Mouse (Mus musculus): Measurements from ENCODE around the gene Tmem245. TPM values are rescaled to one million over a fixed set of nuclear protein-coding genes. Genes with fewer than 3 reads are reported as not detected.
A peak's percentile ranks its signal among the peaks of the same experiment; 100 is the strongest.

The Tmem245 gene
- polyA plus RNA-seq, 1 experiment from 2014 or later = 14.3 TPM

DNA sequence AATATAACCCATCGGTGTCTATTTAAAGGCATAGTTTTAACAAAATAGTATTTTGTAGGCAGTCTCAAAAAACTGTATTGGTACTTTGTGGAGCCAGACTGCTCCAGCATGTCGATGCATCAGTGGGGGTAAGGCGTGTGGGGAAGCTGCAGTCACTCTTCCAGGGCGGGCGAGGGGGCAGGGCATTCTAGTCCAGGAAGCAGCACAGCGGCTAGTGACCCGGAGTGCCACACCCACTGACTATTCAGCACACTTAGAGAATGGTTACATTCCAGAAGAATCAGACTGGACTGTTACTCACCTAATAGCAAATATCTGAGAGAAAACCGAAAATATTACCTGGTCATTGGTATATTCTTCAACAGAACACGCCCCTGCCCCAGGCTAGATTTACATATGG lies 10.3 kb upstream of the Tmem245 start:
- no peak for ATAC-seq (ENCODE audit: low FRiP score, low TSS enrichment)
- Histone ChIP-seq H3K27me3 (ENCODE audit: control insufficient read depth, insufficient read depth, low read length) (no peaks in the 10 kb centered on the region), H3K27ac (ENCODE audit: low read depth, low read length) (no peak overlapping the region), H3K9me3 (ENCODE audit: control insufficient read depth, low read length) (no peaks in the 10 kb centered on the region), H3K4me1 (ENCODE audit: control insufficient read depth, insufficient read depth, low read length) (no peaks in the 10 kb centered on the region), H3K9ac (ENCODE audit: low read depth, low read length) (no peak overlapping the region), H3K4me3 (ENCODE audit: low read length) (no peak overlapping the region), H3K4me2 (replicated peaks; ENCODE audit: low read depth, low read length) (no peak overlapping the region), H3K36me3 (ENCODE audit: control insufficient read depth, insufficient read depth, low read length) (no peaks in the 10 kb centered on the region)
- WGBS = 46% methylated on average over 9 of the region's 9 CpGs

DNA sequence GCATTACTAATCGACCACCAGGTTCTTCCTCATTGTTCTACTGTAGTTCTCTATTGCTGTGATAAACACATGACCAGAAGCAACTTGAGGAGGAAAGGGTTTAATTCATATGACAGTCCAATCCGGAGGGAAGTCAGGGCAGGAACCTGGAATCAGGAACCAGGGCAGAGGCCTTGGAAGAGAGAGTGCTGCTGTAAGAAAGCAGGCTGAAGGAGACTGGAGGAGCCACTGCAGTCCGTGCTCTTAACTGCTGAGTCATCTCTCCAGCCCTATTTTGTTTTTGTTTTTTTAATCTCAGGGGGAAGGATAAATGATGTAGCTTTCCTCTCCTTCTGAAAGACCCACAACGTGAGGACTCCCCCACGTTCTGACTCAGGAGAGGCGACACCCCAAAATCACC lies 6.0 kb upstream of the Tmem245 start:
- no peak for ATAC-seq (ENCODE audit: low FRiP score, low TSS enrichment)
- H3K4me3 ChIP-seq (ENCODE audit: low read length) = no peak overlapping the region
- H3K36me3 ChIP-seq (ENCODE audit: control insufficient read depth, insufficient read depth, low read length) = no peaks in the 10 kb centered on the region
- H3K4me1 ChIP-seq (ENCODE audit: control insufficient read depth, insufficient read depth, low read length) = no peaks in the 10 kb centered on the region
- H3K27ac ChIP-seq (ENCODE audit: low read depth, low read length) = no peak overlapping the region
- H3K4me2 ChIP-seq (replicated peaks; ENCODE audit: low read depth, low read length) = no peak overlapping the region
- H3K27me3 ChIP-seq (ENCODE audit: control insufficient read depth, insufficient read depth, low read length) = no peaks in the 10 kb centered on the region
- no peak overlapping the region for H3K9ac ChIP-seq (ENCODE audit: low read depth, low read length)
- no peaks in the 10 kb centered on the region for H3K9me3 ChIP-seq (ENCODE audit: control insufficient read depth, low read length)
- WGBS = 51% methylated on average over 6 of the region's 6 CpGs

DNA sequence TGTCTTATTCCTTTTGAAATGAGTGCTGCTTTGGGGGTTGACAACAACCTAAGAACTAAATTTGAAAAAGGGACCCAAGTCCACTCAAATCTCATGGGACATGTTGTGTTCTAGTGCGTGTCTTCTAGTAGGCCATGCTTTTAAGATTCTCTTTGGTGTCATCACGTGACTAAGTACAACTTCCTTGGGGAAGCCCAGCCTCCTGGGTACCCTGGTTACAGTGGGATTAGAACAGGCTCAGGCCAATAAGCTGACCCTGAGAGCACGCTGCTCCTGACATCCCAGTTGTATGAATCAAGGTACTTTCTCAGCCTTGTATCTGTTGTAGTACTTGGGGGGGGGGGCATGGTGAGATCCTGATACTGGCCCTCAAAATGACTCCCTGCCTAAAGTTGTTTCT lies 4.5 kb upstream of the Tmem245 start:
- H3K27ac ChIP-seq (ENCODE audit: low read depth, low read length) = no peak overlapping the region
- H3K27me3 ChIP-seq (ENCODE audit: control insufficient read depth, insufficient read depth, low read length) = no peaks in the 10 kb centered on the region
- no peaks in the 10 kb centered on the region for H3K9me3 ChIP-seq (ENCODE audit: control insufficient read depth, low read length)
- no peak for ATAC-seq (ENCODE audit: low FRiP score, low TSS enrichment)
- H3K9ac ChIP-seq (ENCODE audit: low read depth, low read length) = no peak overlapping the region
- no peaks in the 10 kb centered on the region for H3K36me3 ChIP-seq (ENCODE audit: control insufficient read depth, insufficient read depth, low read length)
- H3K4me3 ChIP-seq (ENCODE audit: low read length) = no peak overlapping the region
- WGBS = 86% methylated on average over 3 of the region's 3 CpGs
- no peaks in the 10 kb centered on the region for H3K4me1 ChIP-seq (ENCODE audit: control insufficient read depth, insufficient read depth, low read length)
- H3K4me2 ChIP-seq (replicated peaks; ENCODE audit: low read depth, low read length) = no peak overlapping the region

DNA sequence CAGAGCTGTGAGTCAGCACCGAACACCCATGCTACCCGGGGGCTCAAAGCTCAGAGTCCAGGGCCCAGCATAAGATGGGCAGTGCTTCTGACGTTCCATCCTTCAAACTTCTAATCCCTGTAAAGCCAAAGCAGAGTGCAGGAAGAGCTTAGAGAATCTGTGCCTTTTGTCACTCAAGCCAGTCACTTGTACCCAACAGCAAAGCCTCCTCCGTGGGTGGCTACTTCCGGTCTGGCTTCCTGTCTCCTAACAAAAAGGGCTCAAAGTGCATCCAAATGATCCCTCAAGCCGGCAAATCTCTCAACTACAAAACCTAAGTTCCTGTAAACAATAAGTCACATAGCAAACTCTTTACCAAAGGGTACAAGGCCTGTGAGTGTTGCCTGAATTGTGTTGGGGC lies 2.3 kb upstream of the Tmem245 start:
- H3K27ac ChIP-seq (ENCODE audit: low read depth, low read length) = no peak overlapping the region
- H3K4me1 ChIP-seq (ENCODE audit: control insufficient read depth, insufficient read depth, low read length) = peaks cover 10% of the 10 kb centered on the region
- H3K27me3 ChIP-seq (ENCODE audit: control insufficient read depth, insufficient read depth, low read length) = no peaks in the 10 kb centered on the region
- H3K4me3 ChIP-seq (ENCODE audit: low read length) = no peak overlapping the region
- ATAC-seq (ENCODE audit: low FRiP score, low TSS enrichment) = no peak
- H3K36me3 ChIP-seq (ENCODE audit: control insufficient read depth, insufficient read depth, low read length) = no peaks in the 10 kb centered on the region
- WGBS = 71% methylated on average over 6 of the region's 6 CpGs
- H3K4me2 ChIP-seq (replicated peaks; ENCODE audit: low read depth, low read length) = no peak overlapping the region
- H3K9ac ChIP-seq (ENCODE audit: low read depth, low read length) = no peak overlapping the region
- H3K9me3 ChIP-seq (ENCODE audit: control insufficient read depth, low read length) = no peaks in the 10 kb centered on the region

DNA sequence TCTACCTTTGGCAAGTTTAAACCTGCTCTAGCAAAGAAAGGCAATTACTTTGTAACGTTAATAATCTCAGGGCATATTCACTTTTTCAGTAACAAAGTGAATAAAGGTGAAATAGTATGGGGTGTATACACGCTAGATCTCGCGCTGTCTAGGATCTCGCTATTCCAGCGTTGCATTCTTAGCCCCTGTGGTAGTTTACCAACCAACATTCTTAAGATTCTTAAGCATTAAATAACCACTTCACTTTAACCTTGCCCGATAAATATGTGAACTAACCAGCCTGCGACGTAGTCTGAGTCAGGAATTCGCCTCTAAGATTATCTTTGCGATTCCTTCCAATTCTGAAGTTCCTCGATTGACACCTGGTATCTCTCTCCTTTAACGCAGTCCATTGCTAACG lies 1.1 kb downstream of the Tmem245 start:
- Histone ChIP-seq H3K4me1 (ENCODE audit: control insufficient read depth, insufficient read depth, low read length) (peaks cover 21% of the 10 kb centered on the region), H3K27me3 (ENCODE audit: control insufficient read depth, insufficient read depth, low read length) (no peaks in the 10 kb centered on the region), H3K27ac (ENCODE audit: low read depth, low read length) (no peak overlapping the region), H3K9me3 (ENCODE audit: control insufficient read depth, low read length) (no peaks in the 10 kb centered on the region), H3K4me3 (ENCODE audit: low read length) (peak overlapping the region; percentile 90), H3K4me2 (replicated peaks; ENCODE audit: low read depth, low read length) (peak overlapping the region; percentile 83), H3K9ac (ENCODE audit: low read depth, low read length) (peak overlapping the region; percentile 91), H3K36me3 (ENCODE audit: control insufficient read depth, insufficient read depth, low read length) (no peaks in the 10 kb centered on the region)
- ATAC-seq (ENCODE audit: low FRiP score, low TSS enrichment) = no peak
- under 1% methylated on average over 14 of the region's 14 CpGs for WGBS

DNA sequence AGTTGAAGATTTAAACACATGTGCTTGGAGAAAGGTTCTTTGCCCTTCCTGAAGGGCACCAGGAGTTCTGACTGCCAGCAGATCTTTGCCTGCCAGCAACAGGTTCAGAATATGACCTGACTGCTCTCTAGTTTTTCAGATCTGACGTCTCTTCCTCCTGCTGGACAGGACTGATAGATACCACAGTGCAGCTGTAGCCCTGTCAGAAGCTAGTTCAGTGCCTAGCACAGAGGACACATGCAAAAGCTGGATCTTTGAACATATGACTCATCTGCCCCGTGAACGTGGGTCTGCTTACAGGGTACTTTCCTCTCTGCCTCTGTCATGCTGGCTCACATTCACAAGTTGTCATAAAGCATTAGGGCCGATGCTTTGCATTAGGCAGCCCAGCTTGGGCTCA lies 3.0 kb downstream of the Tmem245 start:
- H3K27ac ChIP-seq (ENCODE audit: low read depth, low read length) = no peak overlapping the region
- H3K9ac ChIP-seq (ENCODE audit: low read depth, low read length) = no peak overlapping the region
- no peak for ATAC-seq (ENCODE audit: low FRiP score, low TSS enrichment)
- no peaks in the 10 kb centered on the region for H3K9me3 ChIP-seq (ENCODE audit: control insufficient read depth, low read length)
- 50% methylated on average over 4 of the region's 4 CpGs for WGBS
- H3K27me3 ChIP-seq (ENCODE audit: control insufficient read depth, insufficient read depth, low read length) = no peaks in the 10 kb centered on the region
- H3K4me1 ChIP-seq (ENCODE audit: control insufficient read depth, insufficient read depth, low read length) = peaks cover 21% of the 10 kb centered on the region
- no peak overlapping the region for H3K4me3 ChIP-seq (ENCODE audit: low read length)
- H3K4me2 ChIP-seq (replicated peaks; ENCODE audit: low read depth, low read length) = no peak overlapping the region
- H3K36me3 ChIP-seq (ENCODE audit: control insufficient read depth, insufficient read depth, low read length) = no peaks in the 10 kb centered on the region

DNA sequence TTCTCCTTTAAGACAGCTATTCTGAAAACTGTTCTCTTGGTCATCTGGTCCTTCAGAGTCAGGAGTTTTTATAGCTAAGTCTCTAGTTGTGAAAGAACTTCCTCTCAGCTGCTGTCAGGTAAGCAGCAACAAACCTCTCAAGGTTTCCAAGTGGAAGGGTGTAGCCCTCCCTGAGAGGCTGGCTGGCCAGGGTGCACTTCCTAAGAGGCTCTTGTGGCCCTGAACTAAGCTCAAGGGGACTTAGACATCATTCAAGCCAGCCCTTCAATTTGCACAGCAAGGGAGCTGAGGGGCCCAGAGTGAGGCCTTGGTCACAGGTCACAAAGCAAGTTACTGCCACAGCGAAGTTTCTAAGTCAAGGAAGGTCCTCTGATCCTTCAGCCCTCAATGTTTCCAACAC lies 4.0 kb downstream of the Tmem245 start:
- no peak for ATAC-seq (ENCODE audit: low FRiP score, low TSS enrichment)
- H3K9ac ChIP-seq (ENCODE audit: low read depth, low read length) = no peak overlapping the region
- H3K27me3 ChIP-seq (ENCODE audit: control insufficient read depth, insufficient read depth, low read length) = no peaks in the 10 kb centered on the region
- peaks cover 21% of the 10 kb centered on the region for H3K4me1 ChIP-seq (ENCODE audit: control insufficient read depth, insufficient read depth, low read length)
- no peak overlapping the region for H3K27ac ChIP-seq (ENCODE audit: low read depth, low read length)
- no peak overlapping the region for H3K4me2 ChIP-seq (replicated peaks; ENCODE audit: low read depth, low read length)
- 13% methylated on average over 1 of the region's 1 CpGs for WGBS
- no peak overlapping the region for H3K4me3 ChIP-seq (ENCODE audit: low read length)
- no peaks in the 10 kb centered on the region for H3K36me3 ChIP-seq (ENCODE audit: control insufficient read depth, insufficient read depth, low read length)
- no peaks in the 10 kb centered on the region for H3K9me3 ChIP-seq (ENCODE audit: control insufficient read depth, low read length)

DNA sequence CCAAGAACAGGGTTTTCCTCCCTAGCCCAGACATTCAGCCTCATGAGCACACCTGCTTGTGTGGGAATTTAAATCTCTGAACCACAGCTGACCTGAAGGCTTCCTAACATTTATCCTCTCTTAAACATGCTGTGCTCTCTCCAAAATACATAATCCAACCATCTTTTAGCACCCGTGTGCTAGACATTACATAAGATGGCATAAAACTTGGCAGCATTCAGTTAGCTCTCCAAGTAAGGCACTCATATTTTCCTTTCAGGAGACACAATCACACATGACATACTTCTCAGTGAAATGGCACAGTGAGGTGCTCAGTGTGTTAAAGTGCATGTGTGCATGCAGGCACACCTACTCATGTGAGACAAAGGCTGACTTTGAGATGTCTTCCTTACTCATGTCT lies 4.7 kb downstream of the Tmem245 start:
- no peaks in the 10 kb centered on the region for H3K36me3 ChIP-seq (ENCODE audit: control insufficient read depth, insufficient read depth, low read length)
- no peaks in the 10 kb centered on the region for H3K9me3 ChIP-seq (ENCODE audit: control insufficient read depth, low read length)
- no peaks in the 10 kb centered on the region for H3K27me3 ChIP-seq (ENCODE audit: control insufficient read depth, insufficient read depth, low read length)
- no peak overlapping the region for H3K9ac ChIP-seq (ENCODE audit: low read depth, low read length)
- H3K27ac ChIP-seq (ENCODE audit: low read depth, low read length) = no peak overlapping the region
- peaks cover 21% of the 10 kb centered on the region for H3K4me1 ChIP-seq (ENCODE audit: control insufficient read depth, insufficient read depth, low read length)
- no peak overlapping the region for H3K4me2 ChIP-seq (replicated peaks; ENCODE audit: low read depth, low read length)
- WGBS = 85% methylated on average over 1 of the region's 1 CpGs
- H3K4me3 ChIP-seq (ENCODE audit: low read length) = no peak overlapping the region
- no peak for ATAC-seq (ENCODE audit: low FRiP score, low TSS enrichment)

DNA sequence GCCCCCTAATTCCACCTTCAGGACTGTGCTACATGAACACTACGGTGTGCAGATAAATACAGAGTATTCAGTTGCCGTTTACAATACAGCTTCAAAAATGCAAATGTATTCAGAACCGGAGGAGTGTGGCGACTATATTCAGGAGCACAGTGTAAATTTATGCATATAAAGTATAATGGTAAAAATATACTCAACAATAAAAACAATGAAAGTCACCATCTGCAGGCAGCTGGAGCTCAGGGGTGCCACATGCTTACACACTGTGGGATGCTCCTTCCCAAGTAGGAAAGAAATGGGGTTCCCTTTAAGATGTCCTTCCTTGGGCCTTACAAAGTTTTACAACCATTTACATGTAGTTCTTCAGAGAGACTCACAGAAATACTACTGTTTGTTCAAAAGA lies 5.8 kb downstream of the Tmem245 start:
- no peak for ATAC-seq (ENCODE audit: low FRiP score, low TSS enrichment)
- no peak overlapping the region for H3K27ac ChIP-seq (ENCODE audit: low read depth, low read length)
- H3K4me2 ChIP-seq (replicated peaks; ENCODE audit: low read depth, low read length) = no peak overlapping the region
- H3K4me3 ChIP-seq (ENCODE audit: low read length) = no peak overlapping the region
- WGBS = 90% methylated on average over 4 of the region's 4 CpGs
- peaks cover 21% of the 10 kb centered on the region for H3K4me1 ChIP-seq (ENCODE audit: control insufficient read depth, insufficient read depth, low read length)
- no peaks in the 10 kb centered on the region for H3K27me3 ChIP-seq (ENCODE audit: control insufficient read depth, insufficient read depth, low read length)
- H3K9ac ChIP-seq (ENCODE audit: low read depth, low read length) = no peak overlapping the region
- no peaks in the 10 kb centered on the region for H3K36me3 ChIP-seq (ENCODE audit: control insufficient read depth, insufficient read depth, low read length)
- no peaks in the 10 kb centered on the region for H3K9me3 ChIP-seq (ENCODE audit: control insufficient read depth, low read length)

DNA sequence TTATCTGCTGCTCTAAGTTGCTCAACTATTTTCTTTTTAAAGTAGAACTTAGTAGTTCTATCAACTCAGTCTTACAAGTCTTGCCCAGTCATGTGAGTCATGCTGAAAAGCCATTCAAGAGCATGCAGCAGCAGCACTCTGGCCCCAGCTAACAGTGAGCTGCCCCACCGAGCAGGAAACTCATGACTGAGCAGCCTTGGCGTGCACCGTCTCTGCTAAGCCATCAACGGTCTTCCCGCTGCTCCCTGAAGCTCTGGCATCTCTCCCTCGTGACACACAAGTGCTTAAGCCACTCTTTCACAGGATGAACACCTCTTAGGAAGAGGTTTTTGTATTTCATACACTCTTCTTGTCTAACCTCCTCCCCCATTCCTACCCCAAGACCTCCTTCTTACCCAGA lies 10.1 kb downstream of the Tmem245 start:
- 48% methylated on average over 6 of the region's 6 CpGs for WGBS
- ATAC-seq (ENCODE audit: low FRiP score, low TSS enrichment) = no peak
- Histone ChIP-seq H3K9me3 (ENCODE audit: control insufficient read depth, low read length) (no peaks in the 10 kb centered on the region), H3K27me3 (ENCODE audit: control insufficient read depth, insufficient read depth, low read length) (no peaks in the 10 kb centered on the region), H3K4me2 (replicated peaks; ENCODE audit: low read depth, low read length) (no peak overlapping the region), H3K36me3 (ENCODE audit: control insufficient read depth, insufficient read depth, low read length) (peaks cover 35% of the 10 kb centered on the region), H3K9ac (ENCODE audit: low read depth, low read length) (no peak overlapping the region), H3K4me3 (ENCODE audit: low read length) (no peak overlapping the region), H3K4me1 (ENCODE audit: control insufficient read depth, insufficient read depth, low read length) (no peaks in the 10 kb centered on the region), H3K27ac (ENCODE audit: low read depth, low read length) (no peak overlapping the region)
